Mouse (Mus musculus) left cerebral cortex, adult 8-10 months (tissue): ENCODE measurements around the gene Zfp367. TPM values are rescaled to one million over a fixed set of nuclear protein-coding genes. Genes with fewer than 3 reads are reported as not detected.

ENCODE experiments used
- DNase-seq, 2 experiments: peaks; one replicate each; pipeline ENCODE4 v3.0.0; 2022; ENCODE audit warnings: low spot score in 2 of 2
- total RNA-seq, 4 experiments: library from RNA; stranded (reverse); gene quantifications; 2 replicates each; pipeline ENCODE4 v1.2.4; 2022

The Zfp367 gene
- total RNA-seq, 4 experiments from 2014 or later: 24.5 to 27.7 (median 25.8) TPM

- DNase-seq: no peak
Measured at GRCm38 (mm10) chr13:64154651-64155050, 1.6 kb upstream of the Zfp367 start.

DNA sequence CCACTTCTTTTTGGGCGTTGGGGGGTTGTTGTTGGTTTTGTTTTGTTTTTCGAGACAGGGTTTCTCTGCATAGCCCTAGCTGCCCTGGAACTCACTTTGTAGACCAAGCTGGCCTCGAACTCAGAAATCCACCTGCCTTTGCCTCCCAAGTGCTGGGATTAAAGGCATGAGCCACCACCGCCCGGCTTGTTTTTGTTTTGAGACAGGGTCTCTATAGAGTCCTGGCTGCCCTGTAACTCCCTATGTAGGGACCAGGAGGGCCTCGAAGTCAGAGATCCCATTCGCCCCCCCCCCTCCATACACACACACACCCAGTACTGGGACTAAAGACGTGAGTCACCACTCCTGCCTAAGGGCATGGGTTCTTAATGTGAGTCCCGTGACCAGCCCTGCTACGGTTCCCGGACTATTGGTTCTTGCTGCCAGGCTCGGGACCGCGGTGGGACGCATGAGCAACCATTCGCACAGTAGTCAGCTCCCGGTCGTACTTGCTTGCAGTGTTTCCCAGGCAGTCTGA is 807 bp upstream of the Zfp367 start:
- DNase-seq: no peak

- no peak for DNase-seq
Measured at GRCm38 (mm10) chr13:64152671-64153082, 325 bp downstream of the Zfp367 start.

DNA sequence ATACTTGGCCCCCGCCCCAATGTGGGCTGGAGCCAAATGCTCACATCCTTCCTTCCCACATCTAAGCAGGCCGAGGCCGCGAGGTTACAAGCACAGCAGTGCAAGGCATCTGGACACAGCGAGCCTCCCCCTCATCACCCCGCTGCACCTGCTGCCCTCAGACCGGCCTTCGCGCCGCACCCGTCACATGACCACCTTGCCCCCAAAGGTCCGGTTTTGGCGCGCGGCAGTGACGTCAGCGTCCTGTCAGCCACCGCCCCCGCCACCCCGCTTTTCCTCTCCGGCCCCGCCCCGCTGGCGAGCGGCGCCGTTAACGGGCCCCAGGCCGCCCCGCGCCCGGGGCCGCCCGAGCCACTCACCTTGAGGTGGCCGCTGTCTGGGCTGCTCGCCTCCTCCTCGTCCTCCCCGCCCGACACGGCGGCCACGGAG is 747 bp downstream of the Zfp367 start:
- peak; percentile 59 to 69 for DNase-seq

DNA sequence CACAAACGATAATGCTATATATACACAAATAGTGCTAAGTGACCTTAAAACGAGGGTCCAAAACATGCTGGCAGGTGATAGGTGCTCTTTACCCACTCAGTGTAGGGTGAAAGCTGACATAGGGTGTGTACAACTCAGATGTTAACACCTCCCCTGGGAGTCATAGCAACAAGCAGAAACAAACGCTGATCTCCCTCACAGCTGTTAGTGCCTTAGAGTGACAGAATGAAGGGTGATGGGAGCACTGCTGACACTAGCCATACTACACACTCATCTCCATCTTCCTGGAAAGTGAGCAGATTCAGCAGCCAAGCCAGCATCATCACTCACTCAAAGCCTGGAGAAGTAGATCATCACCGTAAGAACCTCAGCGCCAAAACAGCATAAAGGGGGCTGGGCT is 2.9 kb downstream of the Zfp367 start:
- DNase-seq: no peak

DNA sequence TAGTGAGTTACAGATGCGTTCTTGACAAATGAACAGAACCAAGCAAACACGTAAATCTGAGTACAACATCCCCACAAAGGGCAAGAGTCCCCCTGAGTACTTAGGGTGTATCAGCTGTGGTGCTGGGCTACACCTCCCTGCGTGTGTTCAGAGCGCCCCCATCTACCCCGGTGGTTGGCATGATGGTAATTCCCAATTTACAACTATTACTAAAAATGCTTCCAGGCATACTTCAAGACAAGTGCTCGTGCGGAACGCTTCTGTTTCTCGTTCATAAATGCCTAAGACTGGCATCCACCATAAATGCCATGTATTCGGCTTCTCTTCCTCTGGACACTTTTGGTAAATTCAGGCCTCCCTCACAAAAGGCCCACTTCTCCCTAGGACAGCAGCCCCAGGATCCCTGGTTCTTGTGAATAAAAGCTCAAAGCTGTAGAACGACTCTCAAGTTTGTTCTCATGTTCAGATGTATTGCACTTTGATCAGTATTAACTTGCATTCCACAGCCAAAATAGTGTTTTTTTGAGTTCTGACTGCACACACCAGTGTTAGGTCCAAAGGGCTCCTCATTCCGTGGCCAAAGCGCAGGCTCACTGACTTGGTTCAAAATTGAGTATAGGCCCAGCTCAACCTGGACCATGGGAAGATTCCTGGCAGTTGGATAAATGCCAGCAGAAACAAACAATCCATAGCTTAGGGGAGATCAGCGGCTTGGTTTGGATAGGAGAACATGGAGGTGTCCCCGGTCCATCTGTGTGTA is 23.2 kb downstream of the Zfp367 start:
- DNase-seq: no peak

GRCm38 (mm10) chr13:64128858-64129615 is 24.0 kb downstream of the Zfp367 start, which contains the start of gene Slc35d2:
Gene Slc35d2, minus strand, starts transcription at chr13:64129368.
- DNase-seq: no peak

GRCm38 (mm10) chr13:64126316-64126715 is 26.7 kb downstream of the Zfp367 start:
- no peak for DNase-seq

GRCm38 (mm10) chr13:64124886-64125285 is 28.1 kb downstream of the Zfp367 start:
- DNase-seq: no peak

- DNase-seq: no peak
Measured at GRCm38 (mm10) chr13:64123491-64124188, 29.4 kb downstream of the Zfp367 start.

- DNase-seq: no peak
Measured at GRCm38 (mm10) chr13:64120760-64121159, 32.2 kb downstream of the Zfp367 start.

DNA sequence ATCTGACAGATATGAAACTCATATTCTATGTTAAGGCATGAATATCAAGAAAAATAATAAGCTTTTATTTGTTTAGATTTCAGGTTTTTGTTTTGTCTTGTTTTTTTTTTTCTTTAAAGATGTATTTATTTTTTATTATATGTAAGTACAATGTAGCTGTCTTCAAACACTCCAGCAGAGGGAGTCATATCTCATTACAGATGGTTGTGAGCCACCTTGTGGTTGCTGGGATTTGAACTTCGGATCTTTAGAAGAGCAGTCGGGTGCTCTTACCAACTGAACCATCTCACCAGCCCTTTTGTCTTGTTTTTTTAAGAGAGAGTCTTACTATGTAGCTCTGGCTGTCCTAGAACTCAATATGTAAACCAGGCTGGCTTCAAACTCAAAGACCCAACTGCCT is 35.6 kb downstream of the Zfp367 start:
- no peak for DNase-seq

DNA sequence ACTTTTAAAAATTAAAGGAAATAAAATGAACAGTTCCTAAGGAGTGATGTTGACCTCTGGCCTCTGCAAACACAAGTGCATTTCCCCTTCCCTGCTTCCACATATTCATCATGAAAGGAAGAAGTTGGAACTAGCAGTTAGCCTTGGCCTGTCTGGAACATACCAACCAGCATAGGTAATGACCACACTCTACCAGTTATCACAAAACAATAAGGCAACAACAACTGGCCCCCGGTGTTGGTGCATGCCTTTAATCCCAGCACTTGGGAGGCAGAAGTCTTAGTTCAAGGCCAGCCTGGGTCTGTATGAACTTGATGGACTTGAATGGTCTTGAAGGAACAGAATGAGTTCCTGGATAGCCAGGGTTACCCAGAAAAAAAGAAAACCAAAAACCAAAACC is 42.6 kb downstream of the Zfp367 start:
- DNase-seq: no peak

GRCm38 (mm10) chr13:64108381-64108850 is 44.6 kb downstream of the Zfp367 start:
- no peak for DNase-seq

DNA sequence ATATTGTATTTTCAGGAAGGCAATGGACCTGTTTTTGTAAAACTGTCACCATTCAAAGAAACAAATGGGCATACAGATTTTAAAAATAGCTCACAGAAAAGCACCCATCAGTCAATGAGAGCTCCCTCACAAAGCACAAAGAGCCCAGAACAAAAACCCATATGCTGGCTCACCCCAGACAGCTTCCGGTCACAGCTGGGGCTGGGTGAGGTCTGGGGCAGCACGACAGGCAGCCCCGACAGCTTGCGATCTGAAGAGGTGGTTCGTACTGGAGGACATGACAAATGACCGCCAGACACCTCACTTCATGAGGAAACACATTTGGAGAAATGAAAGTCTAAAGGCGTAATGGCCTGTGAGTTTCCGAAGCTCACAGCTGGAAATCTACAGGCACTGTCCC is 45.5 kb downstream of the Zfp367 start:
- DNase-seq: no peak

DNA sequence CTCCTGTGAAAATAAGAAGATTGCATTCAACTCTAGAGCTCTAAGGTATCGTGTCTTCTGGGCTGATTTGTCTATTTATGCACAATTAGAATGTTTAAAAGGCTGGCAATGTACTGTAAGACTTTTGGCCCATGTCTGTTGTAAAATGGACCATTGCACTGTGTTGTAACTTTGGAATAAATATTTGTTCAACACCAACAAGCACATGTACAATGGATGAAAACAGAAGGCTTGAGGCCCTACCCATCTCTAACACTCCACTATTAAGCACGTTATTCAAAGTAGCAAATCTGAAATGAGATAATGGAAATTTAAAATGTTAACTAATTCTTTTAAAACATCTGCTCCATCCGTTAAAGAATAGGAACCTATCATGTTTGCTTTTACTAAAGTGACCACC is 45.9 kb downstream of the Zfp367 start:
- no peak for DNase-seq

DNA sequence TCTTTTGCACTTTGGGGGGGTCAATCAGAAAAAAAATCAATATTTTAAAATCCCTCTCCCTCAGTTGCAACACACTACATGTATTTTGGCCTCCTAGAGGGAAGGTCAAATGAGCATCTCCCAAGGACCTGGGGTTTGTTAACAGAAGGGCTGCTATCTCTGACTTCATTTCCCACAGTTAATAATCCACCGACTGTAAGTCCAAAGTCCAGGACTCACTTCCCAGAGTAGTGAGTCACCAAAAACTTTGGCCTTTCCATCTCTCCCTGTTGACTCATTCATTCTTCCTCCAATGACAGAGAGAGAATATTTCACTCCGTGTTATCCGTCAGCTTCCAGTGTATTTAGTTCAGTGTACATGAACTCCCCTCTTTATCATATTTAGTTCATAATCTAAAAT is 47.3 kb downstream of the Zfp367 start:
- no peak for DNase-seq

- no peak for DNase-seq
Measured at GRCm38 (mm10) chr13:64100186-64100585, 52.8 kb downstream of the Zfp367 start.

DNA sequence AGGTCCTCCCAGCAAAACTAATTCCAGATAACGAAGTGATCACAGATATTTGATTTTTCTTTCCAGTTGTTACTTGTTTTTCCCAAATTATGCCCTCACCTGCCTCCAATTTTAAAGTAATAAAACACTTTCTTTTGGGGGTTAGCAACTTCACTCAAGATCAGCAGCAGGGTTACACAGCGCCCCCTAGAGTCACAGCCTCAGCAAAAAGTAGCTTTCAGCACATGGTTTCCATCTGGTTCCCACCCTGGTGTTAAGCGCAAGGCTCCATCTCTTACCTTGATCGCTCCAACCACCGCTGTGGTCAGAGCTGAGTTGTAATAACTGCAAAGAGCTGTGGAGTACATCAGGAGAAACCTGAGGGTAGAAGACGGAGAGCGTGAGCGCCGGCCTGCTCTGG is 54.0 kb downstream of the Zfp367 start:
- no peak for DNase-seq

GRCm38 (mm10) chr13:64093341-64093740 is 59.7 kb downstream of the Zfp367 start:
- DNase-seq: peak; percentile 10 to 47

DNA sequence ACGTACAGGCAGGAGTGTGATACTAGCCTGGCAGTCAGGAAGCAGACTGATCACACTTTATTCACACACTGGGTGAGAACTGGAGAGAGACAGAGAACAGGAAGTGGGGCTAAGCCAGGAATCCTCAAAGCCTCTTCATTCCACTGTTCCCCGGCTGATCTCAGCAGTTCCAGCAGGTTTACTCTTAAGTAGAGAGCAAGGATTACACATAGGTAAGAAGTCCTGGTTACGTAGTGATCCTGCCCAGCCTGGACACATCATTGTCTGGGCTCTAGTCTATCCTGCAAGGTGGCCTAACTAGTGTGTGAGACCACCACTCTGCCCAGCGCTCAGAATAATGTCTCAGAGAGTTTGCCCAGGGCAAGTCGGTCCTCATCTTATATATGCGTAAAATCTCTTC is 60.2 kb downstream of the Zfp367 start:
- DNase-seq: no peak

DNA sequence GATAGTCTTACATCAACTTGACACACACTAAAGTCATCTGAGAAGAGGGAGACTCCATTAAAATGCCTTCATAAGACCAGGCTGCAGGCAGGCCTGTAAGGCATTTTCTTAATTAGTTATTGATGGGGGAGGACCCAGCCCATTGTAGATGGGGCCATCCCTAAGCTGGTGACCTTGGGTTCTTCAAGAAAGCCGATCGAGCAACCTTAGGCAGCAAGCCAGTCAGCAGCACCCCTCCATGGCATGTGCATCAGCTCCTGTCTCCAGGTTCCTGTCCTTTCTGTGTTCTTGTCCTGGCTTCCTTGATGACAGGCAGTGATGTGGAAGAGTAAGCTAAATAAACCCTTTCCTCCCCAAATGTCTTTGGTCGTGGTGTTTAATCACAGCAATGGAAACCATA is 60.9 kb downstream of the Zfp367 start:
- no peak for DNase-seq
